Mouse (Mus musculus) limb, embryonic 11.5 days (tissue): ENCODE results near the gene Gm5105. TPM values are rescaled to one million over a fixed set of nuclear protein-coding genes. Genes with fewer than 3 reads are reported as not detected.

Source experiments
- ATAC-seq: fragments of 200-750 bp; cut with Nextera tagmentation; 2 replicates; pipeline ENCODE4 v1.8.0; 2017; ENCODE audit warnings: low read depth; ENCODE audit not compliant: insufficient number of reproducible peaks, low FRiP score, low TSS enrichment
- DNase-seq: peaks from one replicate; pipeline ENCODE4 v3.0.0-alpha.2; 2015; ENCODE audit warnings: low spot score
- H3K27ac ChIP-seq: fragments of 300-500 bp; sonication (generic); replicated peaks from 2 replicates; pipeline ENCODE4 v1.5.1; 2014; ENCODE audit warnings: low read depth, mild to moderate bottlenecking, low read length
- H3K27me3 ChIP-seq: fragments of 300-500 bp; sonication (generic); 2 replicates; pipeline ENCODE4 v1.6.1; 2014; ENCODE audit warnings: mild to moderate bottlenecking, low read length, mixed read lengths; ENCODE audit not compliant: control insufficient read depth, insufficient read depth
- H3K36me3 ChIP-seq: fragments of 300-500 bp; sonication (generic); 2 replicates; pipeline ENCODE4 v1.6.1; 2014; ENCODE audit warnings: mild to moderate bottlenecking, low read length, moderate library complexity, mixed read lengths; ENCODE audit not compliant: control insufficient read depth, insufficient read depth
- H3K4me1 ChIP-seq: fragments of 300-500 bp; sonication (generic); 2 replicates; pipeline ENCODE4 v1.6.1; 2014; ENCODE audit warnings: low read length, mixed read lengths; ENCODE audit not compliant: control insufficient read depth, insufficient read depth
- H3K4me2 ChIP-seq: fragments of 300-500 bp; sonication (generic); 2 replicates; pipeline ENCODE4 v1.6.1; 2014; ENCODE audit warnings: low read depth, mild to moderate bottlenecking, moderate library complexity; ENCODE audit not compliant: severe bottlenecking
- H3K4me3 ChIP-seq: fragments of 300-500 bp; sonication (generic); 2 replicates; pipeline ENCODE4 v1.5.1; 2014; ENCODE audit warnings: low read depth, low read length
- H3K9ac ChIP-seq: fragments of 300-500 bp; sonication (generic); 2 replicates; pipeline ENCODE4 v1.6.1; 2014; ENCODE audit warnings: mild to moderate bottlenecking, low read length
- H3K9me3 ChIP-seq: fragments of 300-500 bp; sonication (generic); 2 replicates; pipeline ENCODE4 v1.6.1; 2016; ENCODE audit warnings: low read length; ENCODE audit not compliant: control insufficient read depth
- WGBS: fragments of 180-500 bp; shearing (Covaris S2); extraction: QIAGEN DNeasy Blood & Tissue Kit; methylation state at CpG from one replicate; pipeline ENCODE4 v1.1.7; 2014; 5-methylcytosine and 5-hydroxymethylcytosine counted together
- polyA plus RNA-seq: library from polyadenylated mRNA; unstranded; fragments of >200 nt; fragmentation: Nextera tagmentation; extraction: Ambion mirVana; gene quantifications from 2 replicates; pipeline ENCODE4 v1.2.1, GENCODE M21; 2014

Gm5105 gene
- polyA plus RNA-seq, 1 experiment from 2014 or later, result not detected

DNA sequence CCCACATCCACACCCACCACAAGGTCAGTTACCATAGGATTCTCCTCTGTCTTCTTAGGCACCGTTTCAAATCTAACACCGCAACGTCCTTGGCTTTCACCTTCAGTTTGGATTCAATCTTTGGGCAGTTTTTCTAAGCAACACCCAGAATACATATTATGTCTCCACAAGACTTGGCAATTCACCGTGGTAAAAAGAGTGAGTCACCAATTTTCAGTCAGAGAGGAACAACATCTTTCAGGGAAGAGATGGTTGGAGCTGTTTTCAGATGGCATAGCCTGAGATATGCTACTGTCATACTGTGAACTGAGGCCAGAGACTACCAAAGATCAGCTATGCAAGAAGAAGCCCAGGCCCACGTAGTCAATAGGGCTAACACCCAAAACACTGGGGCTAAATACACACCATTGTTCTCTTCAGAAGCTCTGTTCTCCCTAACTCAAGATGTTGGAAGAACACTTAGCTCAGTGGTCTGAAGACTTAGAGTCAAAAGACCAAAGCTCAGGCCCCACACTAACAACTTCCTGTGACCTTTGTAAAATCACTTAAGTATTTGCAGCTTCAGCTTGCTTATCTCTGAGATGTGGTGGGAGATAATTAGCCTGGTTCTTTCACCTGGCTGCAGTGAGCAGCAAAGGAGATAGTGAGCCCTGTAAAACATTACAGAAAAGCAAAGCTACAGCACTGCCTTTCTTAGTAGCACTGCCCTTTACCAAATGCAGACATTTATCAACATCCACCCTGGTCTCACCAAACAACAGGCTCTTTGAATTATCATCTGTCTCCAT, 39.4 kb downstream of the Gm5105 start:
- ATAC-seq (no peak), DNase-seq (no peak)
- H3K9ac ChIP-seq, result no peak overlapping the region
- H3K27me3 ChIP-seq, result no peaks in the 10 kb centered on the region
- WGBS, result 85% methylated on average over 5 of the region's 5 CpGs
- no peak overlapping the region for H3K27ac ChIP-seq
- no peak overlapping the region for H3K4me3 ChIP-seq
- no peaks in the 10 kb centered on the region for H3K36me3 ChIP-seq
- no peak overlapping the region for H3K4me2 ChIP-seq
- H3K9me3 ChIP-seq, result no peaks in the 10 kb centered on the region
- no peaks in the 10 kb centered on the region for H3K4me1 ChIP-seq

DNA sequence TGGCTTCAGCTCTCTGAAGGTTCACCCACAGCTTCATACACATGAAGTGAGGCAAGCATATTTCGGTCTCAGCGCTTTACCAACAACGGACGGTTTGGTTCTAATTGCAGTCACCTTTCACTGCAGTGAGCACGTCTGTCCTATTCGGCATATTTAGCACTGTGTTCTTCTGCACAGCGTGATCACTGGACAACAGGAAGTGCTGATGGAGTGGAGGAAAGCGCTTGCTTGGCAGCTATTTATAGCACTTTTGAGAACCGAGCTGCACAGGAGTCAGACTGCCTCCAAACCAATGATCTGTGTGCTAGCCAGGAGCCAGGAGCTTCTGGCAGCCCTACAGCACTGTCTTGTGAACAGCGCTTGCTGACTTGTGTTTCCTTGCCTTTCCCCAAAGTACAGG, 40.9 kb downstream of the Gm5105 start:
- Histone ChIP-seq H3K27me3 (no peaks in the 10 kb centered on the region), H3K4me3 (no peak overlapping the region), H3K4me1 (no peaks in the 10 kb centered on the region), H3K9ac (no peak overlapping the region), H3K9me3 (no peaks in the 10 kb centered on the region), H3K4me2 (no peak overlapping the region), H3K36me3 (no peaks in the 10 kb centered on the region), H3K27ac (no peak overlapping the region)
- ATAC-seq (no peak), DNase-seq (no peak)
- WGBS, result 77% methylated on average over 10 of the region's 10 CpGs

DNA sequence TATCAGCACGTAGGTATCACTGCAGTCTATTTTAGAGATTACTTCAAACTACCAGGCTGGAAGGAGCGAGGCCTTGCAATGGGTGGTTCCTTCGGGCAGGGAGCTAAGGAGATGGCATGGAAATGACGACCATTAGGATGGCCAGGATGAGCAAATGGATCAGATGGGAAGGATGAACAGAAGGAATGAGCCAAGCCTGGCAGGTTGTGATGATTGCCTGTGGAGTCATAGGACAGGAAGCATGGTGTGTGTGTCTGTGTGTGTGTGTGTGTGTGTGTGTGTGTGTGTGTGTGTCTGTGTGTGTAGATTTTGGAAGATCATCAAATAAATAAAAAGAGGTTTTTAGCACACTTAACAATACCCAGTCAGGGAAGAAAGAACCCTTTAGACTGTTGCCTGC, 44.5 kb downstream of the Gm5105 start:
- H3K4me2 ChIP-seq, result no peak overlapping the region
- no peak for DNase-seq
- no peaks in the 10 kb centered on the region for H3K4me1 ChIP-seq
- no peak overlapping the region for H3K9ac ChIP-seq
- H3K9me3 ChIP-seq, result no peaks in the 10 kb centered on the region
- no peak overlapping the region for H3K4me3 ChIP-seq
- 85% methylated on average over 4 of the region's 4 CpGs for WGBS
- no peak for ATAC-seq
- H3K27ac ChIP-seq, result no peak overlapping the region
- no peaks in the 10 kb centered on the region for H3K27me3 ChIP-seq
- H3K36me3 ChIP-seq, result no peaks in the 10 kb centered on the region

DNA sequence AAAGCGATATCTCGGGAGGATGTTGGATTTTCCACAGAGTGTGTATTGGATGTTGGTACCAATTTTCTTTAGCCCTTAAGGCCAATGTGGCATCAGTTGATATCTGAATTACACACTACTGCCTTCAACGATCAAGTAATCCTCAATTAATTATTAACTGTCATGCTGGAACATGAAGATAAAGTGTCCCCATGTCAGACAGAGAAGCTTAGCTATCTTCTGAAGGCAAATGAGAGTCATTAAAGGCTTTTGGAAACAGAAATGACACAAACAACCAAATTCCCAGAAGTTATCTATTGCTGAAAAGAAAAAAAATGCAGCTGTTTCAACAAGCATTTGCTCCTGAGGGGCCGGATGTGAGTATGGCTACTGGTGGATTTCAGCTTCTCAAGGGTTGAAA, 45.2 kb downstream of the Gm5105 start:
- Histone ChIP-seq H3K4me3 (no peak overlapping the region), H3K27me3 (no peaks in the 10 kb centered on the region), H3K4me2 (no peak overlapping the region), H3K9me3 (no peaks in the 10 kb centered on the region), H3K36me3 (no peaks in the 10 kb centered on the region), H3K27ac (no peak overlapping the region), H3K4me1 (no peaks in the 10 kb centered on the region), H3K9ac (no peak overlapping the region)
- WGBS, result 95% methylated on average over 4 of the region's 4 CpGs
- DNase-seq (no peak), ATAC-seq (no peak)

DNA sequence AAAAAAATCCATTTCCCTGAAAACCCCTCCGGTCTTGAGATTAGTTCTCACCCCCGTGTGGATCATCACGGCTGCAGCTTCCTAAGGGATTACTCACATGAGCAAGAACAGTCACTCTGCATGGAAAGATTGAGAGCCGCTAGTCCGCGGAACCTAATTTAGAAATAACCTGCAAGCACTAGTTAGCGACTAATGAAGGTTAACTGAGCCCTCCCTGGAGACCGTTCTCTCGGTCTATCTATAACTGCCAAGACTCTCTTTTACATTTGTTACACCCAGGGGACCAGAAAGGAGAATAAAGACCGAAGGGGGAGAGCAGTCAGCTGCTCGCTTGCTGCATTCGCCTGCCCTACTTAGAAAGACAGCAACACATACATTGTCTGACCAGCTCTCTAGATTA, 50.4 kb downstream of the Gm5105 start:
- Histone ChIP-seq H3K27me3 (no peaks in the 10 kb centered on the region), H3K9ac (no peak overlapping the region), H3K36me3 (no peaks in the 10 kb centered on the region), H3K4me2 (no peak overlapping the region), H3K27ac (no peak overlapping the region), H3K4me3 (no peak overlapping the region), H3K4me1 (no peaks in the 10 kb centered on the region), H3K9me3 (no peaks in the 10 kb centered on the region)
- 88% methylated on average over 12 of the region's 12 CpGs for WGBS
- no peak for ATAC-seq
- no peak for DNase-seq

DNA sequence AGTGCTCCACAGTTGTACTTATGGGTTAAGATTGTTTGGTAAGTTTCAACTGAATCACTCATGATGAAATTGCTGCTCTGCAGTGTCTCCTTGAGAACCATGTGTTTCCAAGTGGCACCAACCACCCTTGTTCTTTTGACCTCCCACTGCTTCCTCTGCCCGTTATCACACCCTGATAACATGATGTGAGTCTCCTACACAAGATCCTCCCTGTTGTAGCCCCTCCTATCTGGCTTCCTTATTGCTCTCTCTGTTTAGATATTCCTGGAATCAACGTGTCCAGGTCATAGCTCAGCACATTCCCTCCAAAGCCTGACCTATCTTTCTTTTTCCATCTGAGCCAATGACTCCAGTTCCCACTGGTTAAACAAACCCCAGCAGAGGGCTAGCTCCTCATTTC, 52.5 kb downstream of the Gm5105 start:
- ATAC-seq (no peak), DNase-seq (no peak)
- Histone ChIP-seq H3K4me1 (no peaks in the 10 kb centered on the region), H3K4me3 (no peak overlapping the region), H3K27ac (no peak overlapping the region), H3K27me3 (no peaks in the 10 kb centered on the region), H3K4me2 (no peak overlapping the region), H3K36me3 (no peaks in the 10 kb centered on the region), H3K9ac (no peak overlapping the region), H3K9me3 (no peaks in the 10 kb centered on the region)
- 80% methylated on average over 2 of the region's 2 CpGs for WGBS

DNA sequence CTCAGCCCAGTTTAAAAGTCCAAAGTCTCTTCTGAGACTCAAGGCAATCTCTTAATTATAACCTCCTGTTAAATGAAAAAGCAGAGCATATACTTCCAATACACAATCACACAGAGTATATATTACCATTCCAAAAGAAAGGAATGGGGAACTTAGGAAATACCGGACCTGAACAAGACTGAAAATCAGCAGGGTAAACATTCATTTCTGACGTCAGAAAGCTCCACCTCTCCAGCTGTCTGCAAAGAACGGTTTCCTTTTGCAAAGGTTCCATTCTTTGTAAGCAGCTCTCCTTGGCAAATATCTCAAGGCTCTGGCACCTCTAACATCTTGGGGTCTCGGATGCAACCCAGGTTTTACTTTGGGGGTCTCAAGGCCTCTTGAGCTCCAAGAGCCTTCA, 54.8 kb downstream of the Gm5105 start:
- no peak for DNase-seq
- no peak overlapping the region for H3K27ac ChIP-seq
- no peak overlapping the region for H3K9ac ChIP-seq
- ATAC-seq, result no peak
- no peaks in the 10 kb centered on the region for H3K27me3 ChIP-seq
- no peak overlapping the region for H3K4me2 ChIP-seq
- no peak overlapping the region for H3K4me3 ChIP-seq
- WGBS, result 70% methylated on average over 4 of the region's 4 CpGs
- H3K4me1 ChIP-seq, result no peaks in the 10 kb centered on the region
- no peaks in the 10 kb centered on the region for H3K9me3 ChIP-seq
- H3K36me3 ChIP-seq, result no peaks in the 10 kb centered on the region

DNA sequence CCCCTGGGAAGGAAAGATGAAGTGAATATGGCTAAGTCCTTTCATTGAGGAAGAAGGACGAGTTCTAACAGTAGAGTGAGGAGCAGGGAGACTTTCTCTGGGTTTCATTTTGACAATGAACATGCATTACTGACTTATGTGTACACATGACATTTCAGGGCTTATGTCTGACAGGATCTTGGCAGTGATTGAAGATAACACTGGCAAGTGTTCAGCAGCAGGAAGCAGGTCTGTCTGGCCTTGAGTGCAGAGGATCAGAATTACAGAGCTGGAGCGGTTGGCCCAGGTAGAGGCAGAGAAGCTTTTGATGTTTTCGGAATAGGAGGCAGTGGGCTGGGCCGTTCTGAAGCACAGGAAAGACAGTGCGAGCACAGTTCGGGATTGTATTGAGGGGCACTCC, 59.0 kb downstream of the Gm5105 start:
- DNase-seq (no peak), ATAC-seq (no peak)
- H3K9me3 ChIP-seq, result no peaks in the 10 kb centered on the region
- no peak overlapping the region for H3K27ac ChIP-seq
- no peaks in the 10 kb centered on the region for H3K4me1 ChIP-seq
- H3K27me3 ChIP-seq, result no peaks in the 10 kb centered on the region
- H3K4me3 ChIP-seq, result no peak overlapping the region
- no peak overlapping the region for H3K4me2 ChIP-seq
- H3K9ac ChIP-seq, result no peak overlapping the region
- WGBS, result 68% methylated on average over 6 of the region's 6 CpGs
- no peaks in the 10 kb centered on the region for H3K36me3 ChIP-seq

DNA sequence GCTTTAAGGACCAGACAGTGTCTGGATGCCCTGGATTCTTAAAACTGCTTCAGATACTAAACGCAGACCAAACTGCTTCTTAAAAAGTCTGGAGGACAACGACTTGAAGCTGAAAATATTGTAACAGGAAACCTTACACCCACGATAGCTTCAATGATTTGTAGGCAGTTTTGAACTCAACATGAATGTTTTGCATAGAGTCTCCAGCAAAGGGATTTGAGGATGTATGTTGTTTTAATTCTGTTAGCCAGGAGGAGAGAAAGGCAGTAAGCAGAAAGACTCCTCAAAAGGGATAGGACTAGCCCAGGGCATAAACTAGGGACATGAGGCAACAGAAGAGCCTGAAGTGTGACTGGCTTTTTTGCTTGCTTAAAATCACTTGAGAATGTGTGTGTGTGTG, 60.3 kb downstream of the Gm5105 start:
- 71% methylated on average over 3 of the region's 3 CpGs for WGBS
- no peak for ATAC-seq
- DNase-seq, result no peak
- H3K4me1 ChIP-seq, result no peaks in the 10 kb centered on the region
- H3K27ac ChIP-seq, result no peak overlapping the region
- H3K27me3 ChIP-seq, result no peaks in the 10 kb centered on the region
- no peak overlapping the region for H3K4me2 ChIP-seq
- no peak overlapping the region for H3K9ac ChIP-seq
- no peaks in the 10 kb centered on the region for H3K9me3 ChIP-seq
- H3K4me3 ChIP-seq, result no peak overlapping the region
- no peaks in the 10 kb centered on the region for H3K36me3 ChIP-seq
